Mouse (Mus musculus) kidney, postnatal 0 days (tissue): Measurements from ENCODE around the gene Xpo6. TPM values are rescaled to one million over a fixed set of nuclear protein-coding genes. Genes with fewer than 3 reads are reported as not detected.

ENCODE experiments used
- ATAC-seq: fragments of 200-750 bp; cut with Nextera tagmentation; replicated peaks from 2 replicates; pipeline ENCODE4 v1.8.0; 2017; ENCODE audit warnings: low read depth, moderate number of reproducible peaks, moderate TSS enrichment, moderate library complexity; ENCODE audit not compliant: low FRiP score
- DNase-seq: peaks from one replicate; pipeline ENCODE4 v3.0.0-alpha.2; 2016; ENCODE audit warnings: low spot score
- H3K27ac ChIP-seq: fragments of 300-500 bp; sonication (generic); 2 replicates; pipeline ENCODE4 v1.5.1; 2014; ENCODE audit warnings: mild to moderate bottlenecking
- H3K27me3 ChIP-seq: fragments of 300-500 bp; sonication (generic); 2 replicates; pipeline ENCODE4 v1.6.1; 2014; ENCODE audit warnings: low read length, mixed read lengths; ENCODE audit not compliant: insufficient read depth
- H3K36me3 ChIP-seq: fragments of 300-500 bp; sonication (generic); 2 replicates; pipeline ENCODE4 v1.6.1; 2014; ENCODE audit warnings: low read length, mixed read lengths; ENCODE audit not compliant: insufficient read depth
- H3K4me1 ChIP-seq: fragments of 300-500 bp; sonication (generic); replicated peaks from 2 replicates; pipeline ENCODE4 v1.6.1; 2014; ENCODE audit warnings: antibody characterized with exemption, low read length, mixed read lengths; ENCODE audit not compliant: insufficient read depth
- H3K4me2 ChIP-seq: fragments of 300-500 bp; sonication (generic); 2 replicates; pipeline ENCODE4 v1.6.1; 2014; ENCODE audit warnings: mild to moderate bottlenecking, low read length, moderate library complexity, mixed read lengths
- H3K4me3 ChIP-seq: fragments of 300-500 bp; sonication (generic); replicated peaks from 2 replicates; pipeline ENCODE4 v1.5.1; 2014; ENCODE audit warnings: low read depth, low read length
- H3K9ac ChIP-seq: fragments of 300-500 bp; sonication (generic); 2 replicates; pipeline ENCODE4 v1.6.1; 2014; ENCODE audit warnings: low read depth, low read length
- H3K9me3 ChIP-seq: fragments of 300-500 bp; sonication (generic); replicated peaks from 2 replicates; pipeline ENCODE4 v1.6.1; 2016; ENCODE audit warnings: low read length, inconsistent platforms, mixed read lengths
- CTCF ChIP-seq: IDR thresholded peaks from 2 replicates; pipeline ENCODE4 v1.5.1; 2016; ENCODE audit warnings: antibody characterized with exemption, low read depth, mild to moderate bottlenecking, moderate library complexity
- WGBS: fragments of 180-500 bp; shearing (Covaris S2); extraction: QIAGEN DNeasy Blood & Tissue Kit; methylation state at CpG from one replicate; pipeline ENCODE4 v1.1.7; 2014; 5-methylcytosine and 5-hydroxymethylcytosine counted together
- polyA plus RNA-seq: library from polyadenylated mRNA; unstranded; fragments of >200 nt; fragmentation: Nextera tagmentation; extraction: Ambion mirVana; gene quantifications from 2 replicates; pipeline ENCODE4 v1.2.1, GENCODE M21; 2015

Xpo6 gene
- polyA plus RNA-seq, 1 experiment from 2014 or later, result 31.5 TPM

DNA sequence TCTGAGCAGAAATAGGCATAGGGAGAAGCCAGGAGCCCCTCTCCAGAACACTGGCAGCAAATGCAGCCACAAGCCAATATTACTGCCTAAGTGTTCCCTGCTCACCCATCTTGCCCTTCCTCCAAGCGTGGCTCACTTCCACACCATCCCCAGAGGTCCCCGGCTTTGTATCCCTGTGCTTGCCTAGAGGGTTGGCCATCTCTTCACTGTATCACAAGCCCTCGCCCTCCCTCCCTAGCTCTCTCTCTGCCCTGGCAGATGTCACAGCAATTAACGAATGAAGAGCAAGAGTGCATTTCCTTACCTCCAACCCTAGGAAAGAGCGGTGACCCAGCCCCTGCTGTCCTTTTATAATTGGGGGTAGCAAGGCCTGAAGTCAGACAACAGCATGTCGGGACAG is 148.4 kb downstream of the Xpo6 start:
- no peak for ATAC-seq
- Histone ChIP-seq H3K4me1 (no peaks in the 10 kb centered on the region), H3K27ac (no peak overlapping the region), H3K27me3 (no peaks in the 10 kb centered on the region), H3K4me3 (no peak overlapping the region), H3K9me3 (no peaks in the 10 kb centered on the region), H3K9ac (no peak overlapping the region), H3K36me3 (no peaks in the 10 kb centered on the region), H3K4me2 (no peak overlapping the region)
- no peak for DNase-seq
- TF ChIP-seq CTCF, result no peak
- WGBS, result 43% methylated on average over 6 of the region's 6 CpGs

Other genes with a start within 250 kb of the Xpo6 start
- 0.72 and 0.78 TPM in 2 replicates for gene Gsg1l, start 118.1 kb downstream of the Xpo6 start, polyA plus RNA-seq
- gene Sbk1, start 72.1 kb upstream of the Xpo6 start, polyA plus RNA-seq, result 17.7 and 19.7 TPM in 2 replicates
- 0.93 and 1.1 TPM in 2 replicates for gene Lat, start 169.1 kb upstream of the Xpo6 start, polyA plus RNA-seq
- 57.6 and 62.8 TPM in 2 replicates for gene Spns1, start 176.9 kb upstream of the Xpo6 start, polyA plus RNA-seq
- gene Nfatc2ip, start 196.2 kb upstream of the Xpo6 start, polyA plus RNA-seq, result 2.0 and 2.5 TPM in 2 replicates
- 0.10 and 0.16 TPM in 2 replicates for gene Cd19, start 214.4 kb upstream of the Xpo6 start, polyA plus RNA-seq
- gene Rabep2, start 228.3 kb upstream of the Xpo6 start, polyA plus RNA-seq, result 29.7 and 31.7 TPM in 2 replicates